Mouse (Mus musculus) liver, postnatal 0 days (tissue): ENCODE results near the gene Orai1.

ENCODE experiments used
- CTCF ChIP-seq: sonication (generic); IDR thresholded peaks from 2 replicates; pipeline ENCODE4 v1.5.1; 2016; ENCODE audit warnings: antibody characterized with exemption, low read depth
- EP300 ChIP-seq: IDR thresholded peaks from 2 replicates; pipeline ENCODE4 v1.6.1; 2016; ENCODE audit warnings: antibody characterized with exemption, low read depth, mild to moderate bottlenecking

DNA sequence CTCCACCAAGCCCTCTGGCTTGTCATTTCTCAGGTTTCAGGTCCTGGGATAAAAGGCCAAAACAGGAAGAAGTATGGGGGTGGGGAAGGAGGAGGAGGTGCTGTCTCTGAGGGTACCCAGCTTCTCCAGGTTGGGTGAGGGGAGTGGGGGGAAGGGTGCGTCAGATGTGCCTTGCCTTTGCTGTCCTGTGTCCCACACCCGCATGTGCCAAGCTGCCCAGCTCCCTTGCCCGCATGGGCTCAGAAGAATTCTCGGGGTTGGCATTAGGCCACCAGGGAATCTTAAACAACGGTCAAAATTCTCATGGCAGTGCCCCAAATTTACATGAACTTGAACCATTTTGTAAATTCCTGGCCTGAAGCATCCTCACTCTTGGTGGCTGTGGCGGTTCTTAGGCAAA is 11.5 kb downstream of the Orai1 start:
- TF ChIP-seq CTCF: no peak
- no peak for TF ChIP-seq EP300
